Mouse (Mus musculus): ENCODE results near the gene Aldob. TPM values are rescaled to one million over a fixed set of nuclear protein-coding genes. Genes with fewer than 3 reads are reported as not detected.
"Not testable (repeated sequence)": the region's sequence is repeated elsewhere in the genome, so short reads cannot be mapped to it uniquely, and the experiment has no call there.

The Aldob gene
- polyA plus RNA-seq, 1 experiment from 2014 or later, result 0.10 TPM

- H3K4me1 ChIP-seq (replicated peaks), result no peaks in the 10 kb centered on the region
- no peak overlapping the region for H3K27ac ChIP-seq
- no peak for ATAC-seq (ENCODE audit: insufficient number of reproducible peaks, insufficient read depth, low FRiP score, low TSS enrichment, low read depth)
- H3K4me2 ChIP-seq, result no peak overlapping the region
- peaks cover 23% of the 10 kb centered on the region for H3K36me3 ChIP-seq
- WGBS, result 85% methylated on average over 3 of the region's 3 CpGs
- H3K4me3 ChIP-seq (replicated peaks), result no peak overlapping the region
- no peaks in the 10 kb centered on the region for H3K27me3 ChIP-seq
- peaks cover 8% of the 10 kb centered on the region; the same call in 1 of the 2 replicates for H3K9me3 ChIP-seq
- no peak overlapping the region for H3K9ac ChIP-seq (replicated peaks)
These were observed 14.3 kb downstream of the Aldob start for GRCm38 (mm10) chr4:49535036-49535435.

GRCm38 (mm10) chr4:49522576-49522975, 26.8 kb downstream of the Aldob start:
- H3K4me3 ChIP-seq (replicated peaks), result no peak overlapping the region; the same call in 1 of the 2 replicates
- H3K27ac ChIP-seq, result no peak overlapping the region
- peaks cover 16% of the 10 kb centered on the region for H3K4me1 ChIP-seq (replicated peaks)
- peaks cover 44% of the 10 kb centered on the region for H3K36me3 ChIP-seq
- H3K9ac ChIP-seq (replicated peaks), result no peak overlapping the region
- no peak for ATAC-seq (ENCODE audit: insufficient number of reproducible peaks, insufficient read depth, low FRiP score, low TSS enrichment, low read depth)
- WGBS, result 89% methylated on average over 9 of the region's 9 CpGs
- H3K9me3 ChIP-seq, result no peaks in the 10 kb centered on the region
- H3K27me3 ChIP-seq, result no peaks in the 10 kb centered on the region
- peak overlapping the region; percentile 62 for H3K4me2 ChIP-seq

GRCm38 (mm10) chr4:49521346-49521745, 28.0 kb downstream of the Aldob start:
- ATAC-seq (ENCODE audit: insufficient number of reproducible peaks, insufficient read depth, low FRiP score, low TSS enrichment, low read depth), result peak; percentile 80
- H3K27ac ChIP-seq, result 0 out of 2 replicates have a peak overlapping the region, but pooled peaks have one; percentile 35
- H3K36me3 ChIP-seq, result peaks cover 46% of the 10 kb centered on the region

DNA sequence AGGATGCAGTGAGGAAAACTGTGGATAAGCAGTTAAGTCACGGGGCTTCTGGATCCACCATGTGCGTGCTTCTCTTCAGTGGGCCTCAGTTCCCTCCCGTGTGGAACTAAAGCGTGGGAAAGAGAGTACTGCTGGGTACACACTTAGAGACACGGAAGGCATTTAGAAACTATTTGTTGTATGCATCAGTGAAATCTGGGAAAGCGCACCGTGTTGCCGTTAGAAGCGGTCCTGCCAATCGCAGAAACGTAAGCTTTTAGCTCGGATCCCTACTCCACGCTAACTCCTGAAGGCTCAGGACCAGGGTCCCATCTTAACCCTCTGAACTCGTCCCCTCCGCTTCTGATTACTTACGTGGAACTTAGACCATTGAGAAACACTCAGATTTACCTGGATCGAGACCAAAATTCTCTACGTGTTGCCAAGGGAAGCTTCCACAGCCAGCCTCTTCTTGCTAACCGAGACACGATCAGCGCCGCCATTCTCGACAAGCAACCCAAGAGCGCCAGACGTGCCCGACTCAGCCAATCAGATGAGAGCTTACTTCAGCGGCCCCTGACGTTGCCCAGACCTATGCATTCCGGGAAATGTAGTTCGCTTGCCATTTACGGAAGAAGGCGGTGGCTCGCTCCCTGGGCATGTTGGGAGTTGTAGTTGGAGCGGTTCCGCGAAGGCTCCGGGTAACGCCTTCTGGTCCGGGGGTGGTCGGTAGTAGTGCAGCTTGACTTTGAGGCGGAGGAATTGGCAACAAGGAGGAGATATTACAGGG, 28.6 kb downstream of the Aldob start, which contains the start of the genes Mrpl50 and Zfp189:
Gene Mrpl50 (minus strand): TSS at position 522 of the 769 bp plus-strand sequence.
Gene Zfp189 (plus strand): TSS at position 605 of the 769 bp plus-strand sequence.
- Histone ChIP-seq H3K4me2 (peak within 1 kb of the TSS; percentile 62), H3K4me1 (replicated peaks) (peaks cover 16% of the 10 kb centered on the region), H3K27me3 (no peaks in the 10 kb centered on the region), H3K36me3 (peaks cover 40% of the 10 kb centered on the region), H3K27ac (peak within 1 kb of the TSS; percentile 69), H3K9ac (replicated peaks) (peak within 1 kb of the TSS; percentile 76), H3K4me3 (replicated peaks) (peak within 1 kb of the TSS; percentile 57), H3K9me3 (0 out of 2 replicates have a peak, but pooled peaks cover 4% of the 10 kb centered on the region)
- ATAC-seq (ENCODE audit: insufficient number of reproducible peaks, insufficient read depth, low FRiP score, low TSS enrichment, low read depth), result peak; percentile 99
- under 1% methylated on average over 41 of the region's 41 CpGs for WGBS

More at GRCm38 (mm10) chr4:49521346-49521745, 28.0 kb downstream of the Aldob start:
- H3K9ac ChIP-seq (replicated peaks), result peak overlapping the region; percentile 56
- peaks cover 16% of the 10 kb centered on the region for H3K4me1 ChIP-seq (replicated peaks)
- H3K9me3 ChIP-seq, result 0 out of 2 replicates have a peak, but pooled peaks cover 4% of the 10 kb centered on the region
- 2% methylated on average over 17 of the region's 17 CpGs for WGBS
- H3K4me3 ChIP-seq (replicated peaks), result peak overlapping the region; percentile 57
- peak overlapping the region; percentile 62 for H3K4me2 ChIP-seq
- H3K27me3 ChIP-seq, result no peaks in the 10 kb centered on the region

- peaks cover 31% of the 10 kb centered on the region for H3K36me3 ChIP-seq
- WGBS, result 78% methylated on average over 5 of the region's 5 CpGs
- H3K9me3 ChIP-seq, result 0 out of 2 replicates have a peak, but pooled peaks cover 4% of the 10 kb centered on the region
- no peak overlapping the region for H3K9ac ChIP-seq (replicated peaks)
- ATAC-seq (ENCODE audit: insufficient number of reproducible peaks, insufficient read depth, low FRiP score, low TSS enrichment, low read depth), result no peak
- H3K27me3 ChIP-seq, result no peaks in the 10 kb centered on the region
- peak overlapping the region; percentile 62 for H3K4me2 ChIP-seq
- no peak overlapping the region for H3K27ac ChIP-seq
- no peak overlapping the region for H3K4me3 ChIP-seq (replicated peaks)
- H3K4me1 ChIP-seq (replicated peaks), result peaks cover 16% of the 10 kb centered on the region
These were observed 29.9 kb downstream of the Aldob start for GRCm38 (mm10) chr4:49519476-49519875.

DNA sequence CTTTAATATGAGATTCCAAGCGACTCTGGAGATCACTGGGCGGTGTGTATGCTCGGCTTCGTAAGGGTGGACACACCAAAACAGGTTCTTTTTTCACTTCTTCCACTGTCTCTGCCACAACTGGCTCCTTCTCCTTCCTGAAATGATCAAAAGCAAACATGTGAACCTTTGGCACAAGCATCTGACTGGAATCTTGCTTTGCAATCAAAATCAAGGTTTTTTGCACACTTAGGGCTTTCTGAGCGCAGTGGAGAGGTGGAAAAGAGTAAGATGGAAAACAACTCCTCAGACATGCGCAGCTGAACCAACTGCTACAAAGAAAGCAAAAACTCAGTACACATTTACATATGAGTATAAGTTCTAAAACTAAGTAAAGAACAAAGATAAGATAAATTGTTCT, 34.9 kb downstream of the Aldob start:
- no peak for ATAC-seq (ENCODE audit: insufficient number of reproducible peaks, insufficient read depth, low FRiP score, low TSS enrichment, low read depth)
- WGBS, result 95% methylated on average over 6 of the region's 6 CpGs
- peaks cover 37% of the 10 kb centered on the region for H3K36me3 ChIP-seq

GRCm38 (mm10) chr4:49512636-49513035, 36.7 kb downstream of the Aldob start:
- Histone ChIP-seq H3K4me1 (replicated peaks) (no peaks in the 10 kb centered on the region), H3K4me2 (no peak overlapping the region), H3K36me3 (peaks cover 31% of the 10 kb centered on the region), H3K9ac (replicated peaks) (no peak overlapping the region), H3K4me3 (replicated peaks) (no peak overlapping the region), H3K27me3 (no peaks in the 10 kb centered on the region), H3K27ac (no peak overlapping the region), H3K9me3 (0 out of 2 replicates have a peak, but pooled peaks cover 4% of the 10 kb centered on the region)
- 47% methylated on average over 4 of the region's 4 CpGs for WGBS
- ATAC-seq (ENCODE audit: insufficient number of reproducible peaks, insufficient read depth, low FRiP score, low TSS enrichment, low read depth), result no peak

More for the DNA sequence above, 34.9 kb downstream of the Aldob start:
- no peak overlapping the region for H3K27ac ChIP-seq
- no peak overlapping the region for H3K4me3 ChIP-seq (replicated peaks)
- no peak overlapping the region for H3K9ac ChIP-seq (replicated peaks)
- H3K4me1 ChIP-seq (replicated peaks), result peaks cover 2% of the 10 kb centered on the region
- H3K4me2 ChIP-seq, result no peak overlapping the region
- 0 out of 2 replicates have a peak, but pooled peaks cover 4% of the 10 kb centered on the region for H3K9me3 ChIP-seq
- H3K27me3 ChIP-seq, result no peaks in the 10 kb centered on the region

- not testable (repeated sequence) for H3K4me2 ChIP-seq; H3K27me3 ChIP-seq; H3K4me3 ChIP-seq (replicated peaks); H3K9ac ChIP-seq (replicated peaks); ATAC-seq (ENCODE audit: insufficient number of reproducible peaks, insufficient read depth, low FRiP score, low TSS enrichment, low read depth); H3K27ac ChIP-seq; H3K9me3 ChIP-seq; H3K4me1 ChIP-seq (replicated peaks)
- WGBS, result 92% methylated on average over 1 of the region's 1 CpGs
- H3K36me3 ChIP-seq, result peaks cover 26% of the 10 kb centered on the region
These were observed 39.0 kb downstream of the Aldob start for GRCm38 (mm10) chr4:49510236-49510835.

DNA sequence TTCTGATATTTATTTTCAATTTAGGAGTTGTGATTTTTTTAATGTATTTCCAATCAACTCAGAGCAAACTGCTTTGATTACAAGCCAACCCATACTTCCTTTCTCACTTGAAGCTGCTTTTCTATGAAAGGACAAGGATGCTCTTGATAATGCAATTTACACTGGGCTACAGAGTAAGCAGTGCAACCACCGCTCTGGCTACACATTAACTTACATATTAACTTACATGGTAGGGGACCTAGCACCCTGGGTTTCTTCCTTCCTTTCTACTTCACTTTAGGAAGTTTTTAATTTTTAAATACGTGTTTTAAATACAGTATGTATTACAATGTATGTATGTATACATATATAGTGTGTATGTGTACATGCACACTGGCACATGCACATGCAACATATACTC, 40.2 kb downstream of the Aldob start:
- Histone ChIP-seq H3K9me3 (no peaks in the 10 kb centered on the region), H3K36me3 (peaks cover 22% of the 10 kb centered on the region), H3K4me3 (replicated peaks) (no peak overlapping the region), H3K9ac (replicated peaks) (no peak overlapping the region), H3K4me1 (replicated peaks) (no peaks in the 10 kb centered on the region), H3K4me2 (no peak overlapping the region), H3K27ac (no peak overlapping the region), H3K27me3 (no peaks in the 10 kb centered on the region)
- ATAC-seq (ENCODE audit: insufficient number of reproducible peaks, insufficient read depth, low FRiP score, low TSS enrichment, low read depth), result no peak
- 95% methylated on average over 2 of the region's 2 CpGs for WGBS

GRCm38 (mm10) chr4:49506386-49506785, 43.0 kb downstream of the Aldob start, which contains the start of gene Baat:
TSS of gene Baat (minus strand) at chr4:49506557.
- WGBS, result 88% methylated on average over 3 of the region's 3 CpGs
- no peak for ATAC-seq (ENCODE audit: insufficient number of reproducible peaks, insufficient read depth, low FRiP score, low TSS enrichment, low read depth)

DNA sequence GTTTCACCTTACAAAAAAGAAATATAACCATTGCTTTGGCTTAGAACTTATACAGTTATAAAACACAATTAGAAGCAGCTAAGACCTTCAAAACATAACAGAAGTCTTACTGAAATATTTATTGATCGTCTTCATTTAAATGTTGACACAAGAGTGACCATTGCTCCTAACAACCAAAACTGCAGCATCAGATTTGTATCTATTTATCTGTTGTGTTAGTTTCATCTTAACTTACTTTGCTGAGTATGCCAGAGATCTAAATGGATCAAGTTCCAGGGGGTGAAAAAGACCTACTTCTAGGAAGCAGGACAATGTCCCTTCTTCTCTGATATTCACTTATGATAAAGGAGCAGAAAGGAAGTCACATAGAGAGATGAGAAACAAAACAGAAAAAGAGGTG, 45.8 kb downstream of the Aldob start:
- H3K4me3 ChIP-seq (replicated peaks), result no peak overlapping the region
- no peak for ATAC-seq (ENCODE audit: insufficient number of reproducible peaks, insufficient read depth, low FRiP score, low TSS enrichment, low read depth)
- H3K27me3 ChIP-seq, result no peaks in the 10 kb centered on the region
- H3K27ac ChIP-seq, result no peak overlapping the region
- no peak overlapping the region for H3K9ac ChIP-seq (replicated peaks)
- H3K9me3 ChIP-seq, result no peaks in the 10 kb centered on the region
- H3K4me2 ChIP-seq, result no peak overlapping the region
- WGBS, result 78% methylated on average over 1 of the region's 1 CpGs
- H3K36me3 ChIP-seq, result no peaks in the 10 kb centered on the region
- H3K4me1 ChIP-seq (replicated peaks), result no peaks in the 10 kb centered on the region

More at GRCm38 (mm10) chr4:49506386-49506785, 43.0 kb downstream of the Aldob start, which contains the start of gene Baat:
- no peak within 1 kb of the TSS for H3K4me3 ChIP-seq (replicated peaks)
- H3K36me3 ChIP-seq, result no peaks in the 10 kb centered on the region
- no peak within 1 kb of the TSS for H3K27ac ChIP-seq
- no peaks in the 10 kb centered on the region for H3K27me3 ChIP-seq
- no peak within 1 kb of the TSS for H3K4me2 ChIP-seq
- no peaks in the 10 kb centered on the region for H3K4me1 ChIP-seq (replicated peaks)
- H3K9me3 ChIP-seq, result no peaks in the 10 kb centered on the region
- H3K9ac ChIP-seq (replicated peaks), result no peak within 1 kb of the TSS

Measured in limb, embryonic 12.5 days (tissue).